Mouse (Mus musculus): ENCODE results near the gene Kcnd3. TPM values are rescaled to one million over a fixed set of nuclear protein-coding genes. Genes with fewer than 3 reads are reported as not detected.

Gene Kcnd3
- not detected for total RNA-seq (2023)

DNA sequence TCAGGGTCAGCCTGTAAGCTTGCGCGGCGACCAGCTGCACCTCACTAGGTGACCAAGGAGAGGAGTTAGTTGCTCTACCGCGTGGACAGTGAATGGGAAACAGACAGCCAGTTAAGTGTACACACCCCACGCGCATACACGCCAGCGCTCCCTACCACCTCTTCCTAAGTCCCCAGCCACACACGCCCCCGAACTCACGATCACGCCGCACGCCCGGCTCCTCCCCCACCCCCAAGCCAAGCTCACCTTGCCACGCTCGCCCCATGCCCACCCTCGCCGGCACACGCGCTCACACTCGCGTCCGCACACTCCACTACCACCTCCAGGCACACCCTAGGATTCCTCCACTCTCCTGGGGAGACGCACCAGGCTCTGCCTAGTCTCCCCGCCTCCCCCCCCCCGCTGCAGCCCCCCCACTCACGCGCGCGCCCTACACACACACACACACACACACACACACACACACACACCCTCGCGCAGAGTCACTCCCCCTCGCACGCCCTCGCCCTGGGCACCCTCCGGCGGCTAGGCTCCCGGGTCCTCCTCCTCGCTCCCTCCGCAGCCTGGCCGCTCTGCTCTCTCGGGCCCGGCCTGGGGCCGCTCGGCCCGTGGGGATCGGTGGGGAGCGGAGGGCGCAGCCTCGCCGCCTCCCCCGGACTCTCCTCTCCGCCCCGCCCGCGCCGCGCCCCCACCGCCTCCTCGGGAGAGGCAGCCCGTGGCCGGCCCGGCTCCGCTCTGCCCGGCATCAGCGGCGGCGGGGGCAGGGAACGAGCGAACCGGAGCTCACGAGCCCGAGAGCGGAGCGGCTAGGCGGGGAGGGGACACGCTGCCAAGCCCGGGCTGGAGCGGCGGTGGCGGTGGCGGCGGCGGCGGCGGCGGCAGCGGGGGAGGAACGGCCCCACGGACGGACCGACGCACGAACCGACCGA, at the start of gene Kcnd3:
TSS of gene Kcnd3 (plus strand) at position 704 of the 929 bp plus-strand sequence.

DNA sequence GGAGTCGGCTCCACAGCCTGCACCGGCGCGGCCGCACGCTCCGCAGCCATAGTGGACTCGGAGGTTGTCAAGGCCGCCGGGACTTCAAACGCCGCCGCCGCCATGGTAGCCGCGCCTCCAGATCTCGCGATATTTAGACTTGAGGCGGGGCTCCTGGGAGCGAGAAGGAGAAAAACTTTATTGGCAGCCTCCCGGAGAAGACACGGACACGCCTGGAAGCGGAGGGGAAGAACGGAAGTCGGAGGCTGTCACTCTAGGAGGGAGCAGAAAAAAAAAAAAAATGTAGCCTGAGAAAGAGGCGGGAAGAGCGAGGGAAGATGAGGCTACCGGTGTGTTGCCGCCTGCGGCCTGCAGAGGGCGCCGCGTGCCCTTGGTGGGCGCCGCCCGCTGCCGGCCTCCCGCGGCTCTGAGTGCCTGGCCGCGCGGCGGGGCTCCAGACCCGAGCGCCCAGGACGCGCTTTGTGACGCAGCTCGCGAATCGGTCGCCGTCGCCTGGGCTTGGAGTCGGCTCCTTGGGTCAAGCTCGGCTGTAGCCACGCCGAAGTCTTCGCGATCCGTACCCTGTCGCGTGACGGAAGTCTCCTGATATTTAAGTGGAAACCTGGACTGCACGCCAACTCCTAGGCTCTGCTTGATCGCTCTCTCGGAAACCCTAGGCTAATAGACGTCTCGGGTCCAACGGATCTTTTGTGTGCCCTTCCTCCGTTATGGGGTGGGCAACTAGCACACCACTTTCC, 235.4 kb downstream of the Kcnd3 start, which contains the start of gene Ddx20:
TSS of gene Ddx20 (minus strand) at position 251 of the 737 bp plus-strand sequence.

DNA sequence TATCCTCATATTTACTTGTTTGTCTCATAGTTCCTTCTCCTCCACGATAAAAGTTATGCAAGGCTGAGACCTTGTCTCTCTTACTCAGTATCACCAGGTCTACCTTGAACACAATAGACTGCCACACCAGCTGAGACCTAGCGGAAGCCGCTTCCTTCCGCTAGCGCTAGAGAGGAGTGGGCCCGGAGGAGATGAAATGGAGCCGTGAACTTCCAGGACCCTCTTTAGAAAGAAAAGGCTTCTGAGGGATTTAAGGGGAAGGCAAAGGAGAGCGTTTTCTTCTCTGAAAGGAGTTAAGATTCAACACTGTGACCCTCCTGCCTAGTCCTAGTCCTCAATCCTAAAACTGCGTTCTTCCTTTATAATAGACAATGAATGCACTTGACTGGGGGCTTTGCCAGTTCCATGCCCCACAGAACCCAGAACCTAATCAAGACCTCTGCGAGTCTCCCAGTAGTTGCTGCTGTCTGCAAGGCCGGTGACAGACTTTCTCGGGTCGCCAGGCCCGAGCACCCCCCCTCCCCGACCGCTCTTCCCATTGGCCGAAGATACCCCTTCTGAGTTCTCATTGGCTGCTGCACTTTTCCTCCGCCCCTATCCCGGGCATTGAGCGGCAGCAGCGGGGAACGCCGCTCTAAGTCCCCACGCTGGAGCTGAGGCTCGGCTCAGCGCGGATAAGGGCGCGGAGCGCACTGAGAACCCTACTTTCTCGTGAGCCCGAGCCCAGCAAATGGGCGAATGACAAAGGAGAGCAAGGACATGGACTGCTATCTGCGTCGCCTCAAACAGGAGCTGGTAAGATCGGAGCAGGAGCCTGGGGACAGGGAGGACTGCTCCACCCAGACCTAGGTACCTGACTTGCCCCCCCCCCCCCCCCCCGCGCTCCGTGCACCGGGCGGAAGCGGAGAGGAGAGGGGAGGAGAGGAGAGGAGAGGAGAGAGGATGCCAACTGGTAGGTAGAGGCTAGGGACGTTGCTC, 252.2 kb downstream of the Kcnd3 start, which contains the start of gene Inka2:
TSS of gene Inka2 (plus strand) at position 569 of the 978 bp plus-strand sequence.

Other genes starting within 250 kb of the Kcnd3 start
- 10 to 100 TPM; 30.1 TPM for gene Ddx20, start 235.2 kb downstream of the Kcnd3 start, total RNA-seq (2023)

All from T-cell, adult 66 days (primary cell).